Mouse (Mus musculus) T-cell, adult 2 months (primary cell): ENCODE data around the gene Slc44a1.
A peak's percentile ranks its signal among the peaks of the same experiment; 100 is the strongest.

Source experiments
- DNase-seq: peaks from one replicate; pipeline ENCODE4 v3.0.0; 2022; ENCODE audit warnings: low spot score

Gene Slc44a1

GRCm38 (mm10) chr4:53614576-53615225 is 174.5 kb downstream of the Slc44a1 start:
- no peak for DNase-seq

- DNase-seq = no peak
Measured at GRCm38 (mm10) chr4:53617968-53618367, 177.8 kb downstream of the Slc44a1 start.

DNA sequence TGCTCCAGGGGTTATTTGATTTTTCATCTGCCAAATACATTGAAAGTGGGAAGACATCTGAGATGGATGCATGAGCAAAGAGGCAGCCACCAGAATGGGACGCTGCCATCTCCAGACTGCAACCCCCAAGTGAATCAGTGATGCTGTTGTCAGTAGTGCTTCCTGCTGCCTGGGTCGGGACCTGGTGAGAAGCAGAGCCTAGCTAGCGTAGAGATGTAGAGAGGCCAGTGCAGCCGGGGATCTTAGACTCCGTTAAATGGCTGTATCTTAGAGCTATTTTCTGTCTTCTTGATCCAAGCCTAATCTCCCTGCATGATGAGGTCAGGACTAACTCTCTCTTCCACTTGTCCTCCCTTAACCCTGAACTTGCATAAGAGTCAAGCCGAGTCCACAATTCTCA is 179.9 kb downstream of the Slc44a1 start:
- no peak for DNase-seq

DNA sequence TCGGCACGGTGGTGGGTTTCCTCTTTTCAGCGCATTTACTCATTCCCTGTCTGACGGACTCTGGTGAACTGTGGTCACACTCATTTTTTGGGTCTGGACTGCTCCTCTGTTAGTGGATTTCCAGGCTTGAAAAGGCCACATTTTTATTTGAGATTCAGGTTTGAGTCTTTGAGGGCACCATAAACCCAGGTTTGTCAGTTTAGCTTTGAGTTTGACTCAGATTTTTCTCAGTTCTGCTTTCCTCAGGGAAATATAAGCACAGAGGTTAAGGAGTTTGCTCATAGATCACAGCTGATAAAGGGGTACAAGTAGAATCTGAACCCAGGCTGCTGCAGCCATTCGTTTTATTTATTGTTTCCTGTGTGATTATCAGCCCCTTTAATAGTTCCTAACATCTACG is 180.9 kb downstream of the Slc44a1 start:
- DNase-seq = no peak

- no peak for DNase-seq
Measured at GRCm38 (mm10) chr4:53621490-53621889, 181.3 kb downstream of the Slc44a1 start.

DNA sequence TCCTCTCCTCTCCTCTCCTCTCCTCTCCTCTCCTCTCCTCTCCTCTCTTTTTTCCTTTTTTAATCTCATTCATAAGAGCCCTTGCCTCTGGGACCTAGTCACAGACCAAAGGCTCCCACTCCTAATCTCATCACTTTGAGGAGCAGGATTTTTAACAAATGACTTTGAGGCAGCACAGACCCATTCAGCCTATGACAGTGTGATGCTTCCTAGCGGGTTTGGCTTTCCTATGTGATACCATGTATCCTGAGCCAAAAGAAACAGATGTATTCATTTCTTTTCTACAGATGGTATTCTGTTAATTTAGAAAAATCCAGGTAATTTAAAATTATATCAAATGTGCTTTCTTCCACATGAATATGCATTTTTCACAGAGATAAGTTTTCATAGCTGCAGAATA is 183.5 kb downstream of the Slc44a1 start:
- no peak for DNase-seq

DNA sequence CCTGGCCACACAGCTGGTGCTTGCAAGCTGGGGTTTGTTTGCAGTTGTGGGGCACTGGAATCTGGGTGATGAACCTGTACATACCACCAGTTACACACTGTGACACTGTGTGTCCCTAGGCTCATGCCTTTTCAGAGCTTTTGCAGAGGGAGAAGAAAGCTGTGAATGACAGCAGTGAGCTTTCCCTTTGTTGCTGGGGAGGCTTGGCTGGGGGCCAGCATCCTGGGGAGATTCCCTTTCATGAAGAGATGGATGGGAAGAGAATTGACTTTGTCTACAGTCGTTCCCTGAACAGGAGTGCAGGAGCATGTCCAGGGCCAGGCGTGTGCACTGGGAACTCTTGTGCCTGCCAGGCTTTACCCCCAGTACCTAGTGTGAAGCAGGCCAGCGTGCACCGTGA is 184.6 kb downstream of the Slc44a1 start:
- no peak for DNase-seq

- DNase-seq = no peak
Measured at GRCm38 (mm10) chr4:53625263-53625662, 185.1 kb downstream of the Slc44a1 start.

GRCm38 (mm10) chr4:53628924-53629323 is 188.7 kb downstream of the Slc44a1 start:
- DNase-seq = no peak

DNA sequence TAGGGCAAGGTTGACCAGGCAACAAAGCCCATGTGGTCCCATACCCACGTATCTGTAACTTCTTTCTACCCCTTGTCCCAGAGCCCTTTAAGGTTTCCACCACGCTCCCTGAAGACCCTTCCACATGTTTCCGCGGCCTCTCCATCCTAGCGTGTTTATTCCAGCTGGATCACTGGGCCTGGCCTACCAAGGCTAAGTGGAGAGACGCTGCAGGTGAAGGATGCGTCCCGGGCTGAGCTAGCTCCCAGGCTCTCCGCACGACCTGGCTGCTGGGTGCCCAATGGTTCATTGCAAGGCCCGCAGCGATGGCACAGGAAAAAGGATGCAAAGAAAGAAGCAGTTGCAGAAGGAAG is 190.7 kb downstream of the Slc44a1 start:
- no peak for DNase-seq

GRCm38 (mm10) chr4:53631316-53632010 is 191.2 kb downstream of the Slc44a1 start, which contains the start of gene Fsd1l:
Gene Fsd1l (plus strand): TSS chr4:53631471.
- peak; percentile 10 for DNase-seq

- DNase-seq = no peak
Measured at GRCm38 (mm10) chr4:53632011-53632349, 191.8 kb downstream of the Slc44a1 start.

DNA sequence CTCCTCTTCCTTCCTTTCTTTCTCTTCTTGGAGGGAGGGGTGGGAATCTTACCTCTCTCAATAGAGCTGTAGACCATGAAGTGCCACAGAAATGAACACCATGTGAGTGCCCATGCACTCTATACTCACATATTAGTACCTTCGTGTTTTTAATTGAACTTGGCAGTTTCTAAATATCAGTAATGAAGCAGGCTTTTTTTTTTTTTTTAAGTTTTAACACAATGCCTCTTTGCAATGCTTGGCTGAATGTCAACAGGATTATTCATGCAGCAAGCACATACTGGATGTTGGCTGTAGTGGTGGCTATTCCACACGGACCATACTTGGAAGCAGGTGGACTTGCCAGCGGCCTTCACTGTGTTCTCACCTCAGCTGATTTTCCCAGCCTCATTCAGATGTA is 195.1 kb downstream of the Slc44a1 start:
- no peak for DNase-seq

- no peak for DNase-seq
Measured at GRCm38 (mm10) chr4:53637269-53637909, 197.2 kb downstream of the Slc44a1 start.

DNA sequence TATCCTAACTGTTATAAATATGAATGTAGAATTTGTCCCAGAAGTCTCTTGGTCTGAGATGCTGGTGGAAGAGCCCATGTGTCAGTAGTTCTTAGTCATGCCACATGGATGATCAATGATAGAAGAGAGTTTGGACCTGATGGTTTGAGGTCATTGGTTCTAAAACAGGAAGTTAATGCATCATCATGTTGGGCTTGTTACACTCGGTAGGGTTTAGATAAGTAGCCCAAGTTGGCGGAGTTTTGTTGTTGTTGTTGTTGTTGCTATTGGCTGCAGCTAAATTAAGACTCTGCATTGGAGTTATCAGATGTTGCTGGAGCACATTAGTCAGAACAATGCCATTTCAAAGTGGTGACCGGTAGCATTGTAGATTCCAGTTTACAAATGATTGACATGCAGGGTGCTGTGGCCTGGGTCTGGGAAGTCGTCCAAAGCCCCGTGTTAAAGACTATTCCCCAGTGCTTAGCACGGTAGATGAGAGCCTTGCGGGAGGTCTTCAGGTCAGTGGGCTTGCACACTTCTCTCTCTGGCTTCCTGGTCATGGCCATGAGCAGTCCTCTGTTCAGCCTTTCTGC is 198.4 kb downstream of the Slc44a1 start:
- DNase-seq = no peak

- DNase-seq = no peak
Measured at GRCm38 (mm10) chr4:53658029-53658428, 217.8 kb downstream of the Slc44a1 start.

- DNase-seq = no peak
Measured at GRCm38 (mm10) chr4:53660711-53661110, 220.5 kb downstream of the Slc44a1 start.
